Mouse (Mus musculus) heart, embryonic 10.5 days (tissue): ENCODE measurements around the gene Uri1. TPM values are rescaled to one million over a fixed set of nuclear protein-coding genes. Genes with fewer than 3 reads are reported as not detected.

Experiments
- polyA plus RNA-seq: library from polyadenylated mRNA; unstranded; fragments of >200 nt; fragmentation: Nextera tagmentation; extraction: Ambion mirVana; gene quantifications from 2 replicates; pipeline ENCODE4 v1.2.1, GENCODE M21; 2016

Uri1 gene
- polyA plus RNA-seq, 1 experiment from 2014 or later, result 46.9 TPM

Other genes starting within 250 kb of the Uri1 start
- 2.0 and 2.4 TPM in 2 replicates for gene Zfp536, start 249.9 kb downstream of the Uri1 start, polyA plus RNA-seq
- 73.7 and 94.9 TPM in 2 replicates for gene Ccne1, start 84.0 kb upstream of the Uri1 start, polyA plus RNA-seq
- 14.4 and 14.8 TPM in 2 replicates for gene 1600014C10Rik, start 159.7 kb upstream of the Uri1 start, polyA plus RNA-seq
- gene Plekhf1, start 204.5 kb upstream of the Uri1 start, polyA plus RNA-seq, result 1.7 and 2.2 TPM in 2 replicates
- 46.0 and 61.7 TPM in 2 replicates for gene Pop4, start 247.9 kb upstream of the Uri1 start, polyA plus RNA-seq